Mouse (Mus musculus): ENCODE measurements around the gene Adgrb3.

GRCm38 (mm10) chr1:25081265-25081849 is 748.1 kb downstream of the Adgrb3 start:
- TF ChIP-seq CTCF (IDR thresholded peaks at IDR 0.05; ENCODE audit: extremely low read depth, insufficient read depth, insufficient read length, insufficient replicate concordance) (no peak), POLR2A (IDR thresholded peaks at IDR 0.05; ENCODE audit: low read depth, low read length) (no peak)
